Mouse (Mus musculus) CH12.LX (cell line): ENCODE measurements around the gene Gm28041.

Source experiments
- CTCF ChIP-seq, 2 experiments: IDR thresholded peaks in 1 of 2; conservative IDR thresholded peaks in 1 of 2; 2 replicates each; pipeline ENCODE4 v1.5.1; 2011 to 2012; ENCODE audit warnings: low read depth in 2 of 2, low read length in 2 of 2, improper control_type of control experiment in 1 of 2, inconsistent platforms in 1 of 2, mild to moderate bottlenecking in 1 of 2, moderate library complexity in 1 of 2
- HCFC1 ChIP-seq: IDR thresholded peaks from 2 replicates; pipeline ENCODE4 v1.6.1; 2012; ENCODE audit warnings: low read depth, mild to moderate bottlenecking, inconsistent platforms, low read length, improper control_type of control experiment

GRCm38 (mm10) chr13:67420558-67421206, 45.1 kb upstream of the Gm28041 start:
- no peak for TF ChIP-seq CTCF (conservative IDR thresholded peaks at IDR 0.05 in 1 of 2, IDR thresholded peaks at IDR 0.05 in 1 of 2; ENCODE audit: low read depth in 2 of 2, low read length in 2 of 2)
- no peak for TF ChIP-seq HCFC1
